Mouse (Mus musculus) B cell, adult 62 days (primary cell): Measurements from ENCODE around the gene Gm21173. TPM values are rescaled to one million over a fixed set of nuclear protein-coding genes. Genes with fewer than 3 reads are reported as not detected.

ENCODE experiments used
- total RNA-seq: library from RNA; stranded (reverse); gene quantifications from 4 replicates; pipeline ENCODE4 v1.2.4, GENCODE M21; 2023

The Gm21173 gene
- total RNA-seq, result not detected in 4 replicates

GRCm38 (mm10) chrY:76761300-76761699 is at the start of gene Gm21173:
Gm21173 (plus strand) TSS chrY:76761600.

